ENCODE assay signal across 30 mouse cellular contexts in the genomic region with DNA sequence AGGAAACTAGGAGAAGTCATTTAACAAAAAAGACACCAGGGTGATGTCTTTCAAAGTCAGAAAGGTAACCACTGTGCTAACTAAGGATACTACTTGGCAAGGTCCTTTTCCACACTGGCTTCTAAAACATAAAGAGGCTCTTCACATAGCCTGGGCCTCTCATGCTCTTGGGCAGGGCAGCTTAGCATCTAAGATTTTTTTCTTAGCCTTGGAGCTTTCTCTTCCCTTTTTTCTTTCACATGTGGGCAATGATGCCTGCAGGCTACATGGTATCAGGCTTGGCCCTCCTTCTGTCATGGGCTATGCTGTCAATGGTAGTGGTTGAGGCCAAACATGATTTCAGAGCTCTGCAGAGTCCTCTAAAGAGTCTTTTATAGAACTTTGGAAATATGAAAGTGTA.
"Had no signal": no experiment of that assay in that cellular context is flagged by ENCODE, and none has a peak within 500 bp of the region (broad histone marks: within the 10 kb centered on the region; RNA-seq: fewer than 3 reads in every experiment).

No protein-coding gene starts in this region.

- H3K4me2 ChIP-seq: heart, embryonic 11.5 days; heart, embryonic 12.5 days; heart, embryonic 13.5 days; heart, embryonic 15.5 days; hindbrain, embryonic 12.5 days; hindbrain, embryonic 13.5 days; hindbrain, embryonic 14.5 days; hindbrain, embryonic 15.5 days; intestine, embryonic 15.5 days; kidney, embryonic 15.5 days had no signal

- H3K27me3 ChIP-seq: heart, embryonic 12.5 days; heart, embryonic 13.5 days; heart, embryonic 15.5 days; hindbrain, embryonic 12.5 days; hindbrain, embryonic 13.5 days; hindbrain, embryonic 15.5 days; intestine, embryonic 15.5 days; kidney, embryonic 15.5 days had no signal

- H3K9ac ChIP-seq: heart, embryonic 12.5 days; heart, embryonic 13.5 days; heart, embryonic 15.5 days; hindbrain, embryonic 12.5 days; hindbrain, embryonic 13.5 days; hindbrain, embryonic 14.5 days; hindbrain, embryonic 15.5 days; intestine, embryonic 15.5 days; kidney, embryonic 15.5 days had no signal

- H3K27ac ChIP-seq: heart, embryonic 10.5 days; heart, embryonic 13.5 days; heart, embryonic 15.5 days; hindbrain, embryonic 10.5 days; hindbrain, embryonic 12.5 days; hindbrain, embryonic 13.5 days; hindbrain, embryonic 14.5 days; hindbrain, embryonic 15.5 days; hindbrain, postnatal 0 days; intestine, embryonic 15.5 days; kidney, embryonic 15.5 days; kidney, postnatal 0 days; layer of hippocampus, adult 2 months; left cerebral cortex, adult 2 months had no signal

- DNase-seq: heart, postnatal 10 days; heart, postnatal 14 days; heart, postnatal 36 days; heart, postnatal 4 days; kidney, adult 11 months; kidney, adult 18-20 months; kidney, adult 2 months; kidney, adult 8-10 months; kidney, adult 9 months; kidney, postnatal 10 days; kidney, postnatal 14 days; kidney, postnatal 25 days; kidney, postnatal 4 days; layer of hippocampus, postnatal 36 days had no signal

- H3K4me3 ChIP-seq: heart, embryonic 10.5 days; heart, embryonic 12.5 days; heart, embryonic 13.5 days; heart, embryonic 15.5 days; hindbrain, embryonic 10.5 days; hindbrain, embryonic 12.5 days; hindbrain, embryonic 13.5 days; hindbrain, embryonic 15.5 days; intestine, embryonic 15.5 days; kidney, embryonic 15.5 days; layer of hippocampus, adult 2 months; left cerebral cortex, adult 2 months had no signal

- H3K4me1 ChIP-seq: heart, embryonic 10.5 days; heart, embryonic 12.5 days; heart, embryonic 13.5 days; heart, embryonic 15.5 days; hindbrain, embryonic 10.5 days; hindbrain, embryonic 12.5 days; hindbrain, embryonic 13.5 days; hindbrain, embryonic 15.5 days; intestine, embryonic 15.5 days; kidney, embryonic 15.5 days had no signal

- H3K36me3 ChIP-seq: heart, embryonic 10.5 days; heart, embryonic 12.5 days; heart, embryonic 13.5 days; heart, embryonic 15.5 days; hindbrain, embryonic 10.5 days; hindbrain, embryonic 12.5 days; hindbrain, embryonic 13.5 days; hindbrain, embryonic 15.5 days; intestine, embryonic 15.5 days; kidney, embryonic 15.5 days had no signal

- H3K9me3 ChIP-seq: heart, embryonic 10.5 days; heart, embryonic 12.5 days; heart, embryonic 15.5 days; hindbrain, embryonic 15.5 days; intestine, embryonic 15.5 days; kidney, embryonic 15.5 days had no signal
